Mouse (Mus musculus) activated CD4-positive, CD25-positive, alpha-beta regulatory T cell, adult 4 months (primary cell): ENCODE measurements around the gene Gm38392. TPM values are rescaled to one million over a fixed set of nuclear protein-coding genes. Genes with fewer than 3 reads are reported as not detected.
A peak's percentile ranks its signal among the peaks of the same experiment; 100 is the strongest.
"Not testable (repeated sequence)": the region's sequence is repeated elsewhere in the genome, so short reads cannot be mapped to it uniquely, and the experiment has no call there.

Experiments
- ATAC-seq: one replicate; pipeline ENCODE4 v1.8.0; 2017
- polyA plus RNA-seq, 2 experiments: library from polyadenylated mRNA; unstranded; fragments of 100-300 nt; shearing (Covaris generic); gene quantifications; one replicate each; pipeline ENCODE4 v1.2.1; 2017

The Gm38392 gene
- polyA plus RNA-seq, 2 experiments from 2014 or later: not detected

DNA sequence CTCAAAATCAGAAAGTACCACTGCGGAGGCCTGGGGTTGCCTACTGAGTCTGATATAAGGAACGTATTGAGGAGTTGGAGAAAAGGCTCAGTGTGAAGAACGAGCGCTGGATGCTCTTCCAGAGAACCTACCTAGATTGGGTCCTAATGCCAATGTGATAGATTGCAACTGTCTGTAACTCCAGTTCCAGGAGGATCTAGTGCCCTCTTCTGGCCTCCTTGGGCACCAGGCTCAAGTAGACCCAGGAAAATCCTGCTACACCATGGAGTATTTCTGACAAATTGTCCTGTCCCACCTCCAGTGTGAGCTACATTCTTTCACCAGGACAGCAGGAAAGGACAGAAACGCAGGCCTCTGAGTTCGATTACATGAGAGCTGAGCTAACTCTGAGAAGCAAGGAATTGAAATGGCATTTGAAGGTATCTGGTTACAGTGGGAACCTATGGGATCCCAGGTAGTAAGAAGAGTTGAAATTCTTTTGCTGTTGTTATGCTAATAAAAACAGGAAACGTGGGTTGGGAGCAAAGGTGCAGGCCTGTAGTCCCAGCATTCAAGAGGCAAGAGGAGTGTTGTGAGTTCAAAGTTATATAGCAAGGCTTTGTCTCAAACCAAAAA lies 10.4 kb downstream of the Gm38392 start:
- ATAC-seq: no peak

DNA sequence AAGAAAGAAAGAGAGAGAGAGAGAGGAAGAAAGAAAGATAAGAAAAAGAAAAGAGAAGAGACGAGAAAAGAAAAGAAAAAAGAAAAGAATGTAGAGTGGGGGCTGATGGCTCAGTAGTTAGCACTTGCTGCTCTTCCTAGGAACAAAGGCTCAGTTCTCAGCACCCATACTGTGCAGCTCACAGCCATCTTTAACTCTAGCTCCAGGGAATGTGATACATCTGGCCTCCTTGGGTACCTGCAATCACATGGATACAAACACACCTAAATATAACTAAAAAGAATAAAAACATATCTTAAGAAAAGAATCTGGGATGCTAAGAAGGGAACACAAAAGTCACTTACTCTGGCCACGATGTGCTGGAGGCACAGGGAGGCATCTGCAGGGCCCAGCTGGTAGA lies 10.9 kb downstream of the Gm38392 start:
- no peak for ATAC-seq

DNA sequence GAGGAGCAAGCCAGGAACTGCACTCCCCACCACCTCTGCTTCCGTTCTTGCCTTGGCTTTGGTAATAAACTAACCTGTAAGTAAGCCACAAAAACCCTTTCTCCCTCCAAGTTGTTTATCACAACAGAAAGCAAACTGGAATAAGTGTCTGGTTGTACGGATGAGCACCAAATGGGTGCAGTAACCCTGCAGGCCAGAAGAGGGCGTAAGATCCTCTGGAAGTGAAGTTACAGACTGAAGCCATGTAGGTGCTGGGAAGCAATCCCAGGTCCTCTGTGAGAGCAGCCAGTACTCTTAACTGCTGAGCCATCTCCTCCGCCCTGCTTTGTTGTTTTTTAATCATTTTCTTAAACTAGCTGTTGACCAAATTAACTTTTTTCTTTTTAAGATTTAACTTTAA lies 13.0 kb downstream of the Gm38392 start:
- ATAC-seq: no peak

DNA sequence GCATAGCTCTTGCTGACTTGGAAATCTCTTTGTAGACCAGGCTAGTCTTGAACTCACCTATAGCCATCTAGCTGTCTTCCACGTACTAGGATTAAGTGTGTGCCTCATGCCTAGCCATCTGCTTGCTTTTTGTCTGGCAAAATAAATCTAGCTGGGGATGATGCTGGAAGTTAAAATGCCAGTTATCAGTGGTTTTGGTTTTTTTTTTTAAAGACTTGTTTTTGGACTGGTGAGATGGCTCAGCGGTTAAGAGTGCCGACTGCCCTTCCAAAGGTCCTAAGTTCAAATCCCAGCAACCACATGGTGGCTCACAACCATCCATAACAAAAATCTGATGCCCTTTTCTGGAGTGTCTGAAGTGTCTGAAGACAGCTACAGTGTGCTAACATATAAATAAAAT lies 15.2 kb downstream of the Gm38392 start:
- no peak for ATAC-seq

DNA sequence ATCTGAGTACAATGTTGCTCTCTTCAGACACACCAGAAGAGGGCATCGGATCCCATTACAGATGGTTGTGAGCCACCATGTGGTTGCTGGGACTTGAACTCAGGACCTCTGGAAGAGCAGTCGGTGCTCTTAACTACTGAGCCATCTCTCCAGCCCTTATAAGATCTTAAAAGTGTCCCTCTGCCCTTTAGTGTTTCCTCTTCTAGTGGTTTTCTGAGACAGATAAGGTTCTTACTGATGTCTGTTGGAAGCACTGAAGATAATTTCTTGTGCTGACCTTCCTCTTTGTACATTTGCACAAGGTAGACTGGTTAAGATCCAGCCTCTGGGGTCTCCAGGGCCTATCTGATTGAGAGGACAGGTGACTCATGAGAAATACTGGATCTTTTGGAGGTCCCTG lies 15.7 kb downstream of the Gm38392 start:
- ATAC-seq: not testable (repeated sequence)

DNA sequence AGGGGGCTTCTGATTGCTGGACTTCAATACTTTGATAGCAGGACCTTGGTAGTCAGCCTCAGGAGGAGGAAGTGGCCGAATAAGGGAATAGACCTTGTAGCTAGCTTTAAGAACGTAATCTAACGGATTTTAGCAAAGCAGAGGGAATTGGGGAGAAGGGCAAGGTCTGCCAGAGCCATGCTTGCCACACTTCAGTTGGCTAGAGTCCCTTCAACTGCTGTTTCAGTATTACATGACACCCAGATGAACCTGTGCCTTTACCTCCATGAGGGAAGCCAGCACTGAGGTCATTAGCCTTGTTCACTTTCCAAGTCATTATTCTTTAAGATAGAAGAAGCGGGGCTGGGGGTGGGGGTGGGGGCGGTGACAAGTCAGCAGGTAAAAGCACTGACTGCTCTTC lies 18.0 kb downstream of the Gm38392 start:
- no peak for ATAC-seq

DNA sequence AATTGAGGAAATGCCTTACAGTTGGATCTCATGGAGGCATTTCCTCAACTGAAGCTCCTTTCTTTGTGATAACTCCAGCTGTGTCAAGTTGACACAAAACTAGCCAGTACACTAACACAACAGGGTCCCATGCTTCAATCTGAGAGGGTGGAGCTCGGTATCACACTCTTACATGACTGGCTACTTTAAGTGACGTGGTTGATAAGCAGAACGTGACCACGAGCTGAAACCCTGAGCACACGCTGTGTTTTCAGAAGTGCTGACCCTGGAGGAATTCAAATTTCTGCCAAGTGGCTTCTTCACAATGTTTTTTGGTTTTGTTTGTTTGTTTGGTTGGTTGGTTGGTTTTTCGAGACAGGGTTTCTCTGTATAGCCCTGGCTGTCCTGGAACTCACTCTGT lies 19.0 kb downstream of the Gm38392 start:
- ATAC-seq: not testable (repeated sequence)

DNA sequence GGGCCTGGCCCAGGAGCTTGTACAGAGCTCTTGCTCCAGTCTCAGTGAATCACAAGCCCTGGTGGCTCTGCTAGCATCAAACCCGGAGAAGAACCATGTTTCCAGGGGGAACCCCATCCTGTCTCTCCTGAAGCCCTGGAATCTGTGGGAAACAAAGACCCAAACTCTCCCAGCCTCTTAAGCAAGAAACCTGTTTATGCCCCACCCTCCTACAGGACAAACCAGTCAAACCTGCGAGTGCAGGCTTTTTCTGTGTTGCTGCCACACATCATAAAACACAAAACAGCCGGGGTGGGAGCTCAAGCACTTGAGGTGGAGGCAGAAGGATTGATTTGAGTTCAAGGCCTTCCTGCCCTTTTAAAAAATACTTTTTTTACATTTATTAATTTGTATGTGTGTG lies 24.7 kb downstream of the Gm38392 start:
- no peak for ATAC-seq

DNA sequence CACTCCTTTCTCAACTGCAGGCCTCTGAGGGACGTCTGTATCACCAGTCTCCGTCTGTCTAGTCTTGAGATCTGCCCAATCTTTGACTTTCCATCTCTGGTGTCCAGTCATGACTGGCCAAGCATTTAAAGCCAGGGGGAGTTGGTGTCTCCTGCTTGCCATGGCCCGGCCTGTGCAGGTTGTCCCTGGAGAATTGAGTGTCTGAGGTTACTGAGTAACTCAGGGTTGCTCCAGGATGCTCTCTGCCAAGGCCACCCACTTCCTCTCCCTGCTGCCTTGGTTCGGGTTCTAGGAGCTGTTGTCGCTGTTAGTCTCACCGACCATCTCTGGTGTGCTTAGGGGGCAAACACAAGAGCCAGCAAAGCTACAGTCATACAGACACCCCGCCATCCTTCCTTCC lies 30.6 kb downstream of the Gm38392 start:
- ATAC-seq: no peak

DNA sequence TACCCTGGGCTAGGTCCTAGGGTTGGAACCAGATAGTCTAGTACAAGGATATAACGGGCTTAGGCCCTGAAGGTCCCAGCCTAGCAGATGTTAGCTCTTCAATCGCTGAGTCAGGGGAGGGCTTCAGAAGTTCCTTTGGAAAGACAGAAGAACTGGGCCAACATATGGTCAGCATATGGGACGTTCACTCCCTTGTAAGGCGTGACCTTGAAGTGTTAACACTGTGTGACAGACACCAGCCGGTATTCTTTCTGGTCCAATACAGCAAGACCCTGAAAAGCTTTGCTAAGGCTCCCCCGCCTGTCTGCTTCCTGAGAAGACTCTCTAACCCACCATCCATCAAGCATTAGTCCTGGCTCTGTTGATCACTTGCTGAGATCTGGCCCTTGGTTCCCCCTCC lies 31.1 kb downstream of the Gm38392 start:
- no peak for ATAC-seq

DNA sequence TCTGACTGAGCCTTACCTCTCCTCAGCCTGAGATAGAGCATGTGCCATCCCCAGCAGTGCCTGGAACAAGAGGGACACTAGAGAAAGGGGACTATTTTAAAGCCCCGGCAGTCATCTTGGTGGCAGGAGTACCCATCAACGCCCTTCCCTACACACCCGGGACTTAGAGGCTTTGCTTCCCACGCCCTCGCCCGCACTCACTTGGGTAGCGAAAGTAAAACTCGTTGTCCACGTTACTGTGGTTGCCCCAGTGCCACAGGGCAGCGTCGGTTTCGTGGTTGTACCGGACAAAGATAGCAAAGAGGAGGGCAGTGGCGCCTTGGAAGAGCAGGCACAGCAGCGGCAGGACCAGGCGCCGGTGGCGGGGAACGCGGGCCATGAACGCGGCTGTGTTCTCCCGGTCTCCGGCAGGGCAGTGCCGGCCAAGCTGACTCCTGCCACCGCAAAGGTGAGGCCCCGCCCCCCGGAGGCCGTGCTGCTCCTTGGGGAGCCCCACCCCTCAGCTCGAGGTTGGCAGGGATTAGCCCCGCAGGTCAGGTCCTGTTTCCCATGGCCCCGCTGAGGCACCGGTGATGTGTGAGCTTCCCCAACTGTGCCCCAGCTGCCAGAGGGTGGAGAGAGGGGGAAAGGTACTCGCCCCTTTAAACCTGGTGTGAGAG lies 32.6 kb downstream of the Gm38392 start, which contains the start of gene Rhbg:
Gene Rhbg (minus strand): TSS at position 442 of the 659 bp plus-strand sequence.
- no peak for ATAC-seq

DNA sequence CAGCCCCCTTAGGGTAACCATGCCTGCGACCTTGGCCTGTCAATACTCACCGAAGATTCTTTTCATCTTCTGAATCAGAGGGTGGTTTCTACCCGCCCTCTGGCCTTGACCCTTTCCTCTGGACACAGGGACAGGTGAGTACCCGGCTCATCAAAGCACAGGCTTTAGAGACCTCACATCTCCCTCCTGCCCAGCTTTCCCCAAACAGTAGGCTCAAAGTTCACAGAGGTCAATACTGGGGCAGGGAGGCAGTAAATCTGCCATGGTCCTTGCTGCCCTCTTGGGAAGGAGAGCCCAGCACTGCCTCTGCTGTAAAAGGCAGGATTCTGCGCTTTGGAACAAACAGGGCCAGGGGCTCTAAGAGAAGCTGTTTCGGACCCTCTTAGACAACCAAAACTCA lies 34.3 kb downstream of the Gm38392 start:
- ATAC-seq: no peak

DNA sequence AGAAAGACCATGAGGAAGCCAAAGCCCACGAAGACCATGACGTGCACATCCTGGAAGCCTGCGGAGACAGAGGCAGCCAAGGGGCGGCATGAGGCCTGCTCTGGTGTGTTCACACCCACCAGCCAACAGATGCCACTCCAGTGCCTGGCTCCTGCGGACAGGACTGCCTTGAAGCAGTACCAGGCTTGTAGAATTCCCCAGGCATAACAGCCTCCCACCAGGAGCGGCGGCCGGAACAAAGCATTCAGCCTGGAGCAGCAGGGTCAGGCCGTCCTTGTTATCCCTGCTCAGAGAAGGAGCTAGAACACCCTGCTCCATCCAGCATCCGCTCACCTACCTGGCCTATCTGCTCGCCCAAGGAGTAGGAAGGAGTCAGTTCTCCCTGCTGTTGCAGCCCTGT lies 38.6 kb downstream of the Gm38392 start:
- ATAC-seq: no peak

DNA sequence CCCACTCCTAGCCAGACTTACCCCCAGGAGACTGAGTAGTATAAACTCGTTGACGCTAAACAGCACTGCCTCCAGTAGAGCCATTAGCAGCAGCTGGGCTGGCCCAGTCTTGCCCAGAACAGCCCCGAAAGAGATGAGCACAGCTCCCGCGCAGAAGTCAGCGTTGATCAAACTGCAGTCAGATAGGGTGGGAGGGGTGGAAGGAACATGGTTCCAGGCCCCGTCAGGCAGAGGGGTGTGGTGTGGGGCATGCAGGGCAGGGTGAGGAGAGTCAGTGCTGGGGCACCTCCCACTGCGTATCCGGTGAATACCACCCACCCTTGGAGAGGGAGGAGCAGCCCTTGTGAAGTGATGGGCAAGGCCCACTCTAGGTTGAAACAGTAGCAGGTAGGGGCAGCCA lies 39.3 kb downstream of the Gm38392 start:
- no peak for ATAC-seq

DNA sequence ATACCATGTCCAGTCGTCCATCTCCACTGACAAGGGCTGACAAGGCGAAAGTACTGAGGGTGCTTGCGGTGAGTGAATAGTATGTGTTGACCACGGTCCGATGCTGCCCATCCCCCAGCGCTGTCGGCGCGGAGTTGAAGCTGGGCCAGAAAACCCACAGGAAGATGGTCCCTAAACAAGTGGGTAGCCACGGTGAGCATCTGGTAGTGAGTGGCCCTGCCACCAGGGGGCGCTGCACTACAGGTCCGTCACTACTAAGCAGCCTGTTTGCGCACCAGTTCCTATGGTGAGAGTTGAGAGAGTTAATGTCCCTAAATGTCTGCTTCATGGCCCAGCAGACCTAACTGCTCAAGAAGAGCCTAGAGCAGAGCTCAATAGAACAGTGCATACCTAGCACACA lies 41.2 kb downstream of the Gm38392 start:
- no peak for ATAC-seq

DNA sequence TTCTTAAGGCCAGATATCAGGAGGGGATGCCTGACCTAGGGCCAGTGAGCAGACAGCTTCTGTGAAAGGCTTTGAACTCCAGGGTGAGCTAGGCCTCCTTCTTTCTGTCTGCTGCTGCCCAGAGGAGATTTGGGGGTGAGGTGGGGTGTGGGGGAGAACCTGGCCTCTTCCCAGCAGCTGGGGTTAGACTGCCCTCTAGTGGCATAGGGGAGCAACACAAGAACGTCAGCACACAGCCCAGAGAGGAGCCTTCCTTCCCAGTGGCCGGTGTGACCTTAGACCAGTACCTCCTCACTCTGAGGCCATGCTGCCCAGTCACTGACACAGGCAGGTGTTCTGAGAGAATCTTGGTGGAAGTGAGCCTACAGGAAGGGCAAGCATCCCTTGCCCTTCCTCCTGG lies 42.9 kb downstream of the Gm38392 start:
- ATAC-seq: no peak

DNA sequence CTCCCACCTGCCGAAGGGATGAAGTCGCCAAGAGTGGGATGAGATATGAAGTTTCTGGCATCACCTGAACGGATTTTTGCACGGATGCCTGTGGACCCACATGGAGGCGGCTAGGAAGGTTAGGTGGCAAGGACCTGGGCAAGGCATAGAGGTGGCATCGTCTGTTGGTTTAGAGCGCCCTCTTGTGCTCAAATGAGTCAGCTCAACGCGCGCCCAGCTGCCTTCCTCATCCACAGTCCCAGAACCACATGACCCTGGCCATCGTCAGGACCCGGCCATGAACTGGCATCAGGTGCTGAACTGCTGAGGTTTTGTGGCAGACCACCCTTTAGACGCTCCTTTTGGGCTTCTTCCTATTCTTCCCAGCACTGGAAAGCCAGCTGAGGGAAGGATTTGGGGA lies 44.5 kb downstream of the Gm38392 start:
- peak; percentile 36 for ATAC-seq

DNA sequence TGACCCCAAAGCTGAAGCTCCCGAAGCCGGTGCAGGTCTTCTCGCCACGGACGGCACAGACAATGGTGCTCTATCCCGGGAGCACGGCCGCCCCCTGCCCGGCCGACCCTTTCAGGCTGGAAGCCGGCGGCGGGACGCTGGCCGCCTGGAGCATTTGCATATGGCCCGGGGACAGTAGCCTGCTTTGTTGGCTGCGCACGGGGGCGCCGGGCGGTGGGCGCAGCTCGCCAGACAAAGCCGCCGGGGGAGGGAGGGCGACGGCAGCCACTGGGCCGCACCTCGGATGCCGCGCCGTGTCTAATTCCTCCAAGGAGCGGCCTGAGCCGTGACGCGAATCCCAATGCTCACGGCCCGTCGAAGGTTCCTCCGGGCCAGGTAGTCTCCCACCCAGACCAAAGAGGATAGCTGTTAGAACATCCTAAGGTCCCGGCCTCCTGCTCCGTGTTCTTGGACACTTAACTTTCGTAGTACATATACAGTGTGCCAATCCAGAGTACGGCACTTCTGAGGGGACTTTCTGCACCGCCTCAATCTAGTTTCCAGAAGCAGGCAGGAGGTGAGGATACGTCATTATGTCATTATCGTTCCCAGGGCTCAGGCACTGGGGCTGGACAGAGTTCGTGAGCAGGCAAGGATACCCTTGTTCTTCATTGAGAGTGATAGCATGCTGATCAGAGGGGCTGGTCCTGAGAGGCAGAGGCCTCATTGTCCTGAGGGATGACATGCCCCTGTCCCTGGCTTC lies 45.8 kb downstream of the Gm38392 start:
- ATAC-seq: no peak

DNA sequence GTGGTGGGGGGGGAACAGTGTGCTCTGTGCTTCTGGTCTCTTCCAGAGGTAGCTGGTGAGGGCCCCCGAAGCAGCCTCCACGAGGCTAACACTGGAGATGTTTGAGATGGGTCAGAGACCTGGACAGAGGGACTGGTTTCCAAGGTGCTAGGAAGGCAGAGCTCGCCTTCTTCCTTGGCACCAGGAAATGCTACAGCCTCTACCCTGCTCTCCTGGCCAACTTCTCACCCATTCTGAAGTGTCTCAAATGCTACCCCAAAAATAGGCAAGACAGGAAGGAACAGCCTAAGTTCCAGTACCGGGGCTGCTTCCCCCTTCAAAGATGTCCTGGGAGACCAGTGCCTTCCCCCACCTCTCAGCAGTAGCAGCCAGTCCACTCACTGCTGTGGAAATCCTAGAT lies 47.6 kb downstream of the Gm38392 start:
- ATAC-seq: no peak

DNA sequence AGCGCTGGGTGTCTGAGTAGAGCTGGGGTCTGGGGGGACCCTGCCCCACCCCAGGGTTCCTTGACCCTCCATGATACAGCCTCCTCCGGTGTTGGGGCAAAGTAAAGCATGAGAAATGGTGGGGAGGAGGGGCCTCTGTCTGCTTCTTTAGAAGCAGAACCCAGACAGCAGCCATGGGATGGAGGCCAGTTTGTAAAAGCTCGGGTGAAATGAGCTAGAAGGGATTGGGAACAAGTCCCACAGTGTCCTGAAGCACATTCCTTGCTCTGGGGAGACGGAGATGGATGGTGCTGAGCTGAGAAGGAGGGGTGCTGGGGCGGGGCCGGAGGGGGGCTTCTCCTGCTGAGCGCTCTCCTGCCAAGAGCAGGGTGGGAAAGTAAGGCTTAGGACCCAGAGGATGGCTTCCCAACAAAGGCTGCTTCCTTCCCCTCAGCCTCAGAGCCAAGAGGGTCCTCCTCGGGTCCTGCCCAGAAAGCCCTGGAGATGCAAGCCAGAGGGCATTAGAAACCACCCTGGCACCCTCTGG lies 48.1 kb downstream of the Gm38392 start:
- ATAC-seq: no peak

DNA sequence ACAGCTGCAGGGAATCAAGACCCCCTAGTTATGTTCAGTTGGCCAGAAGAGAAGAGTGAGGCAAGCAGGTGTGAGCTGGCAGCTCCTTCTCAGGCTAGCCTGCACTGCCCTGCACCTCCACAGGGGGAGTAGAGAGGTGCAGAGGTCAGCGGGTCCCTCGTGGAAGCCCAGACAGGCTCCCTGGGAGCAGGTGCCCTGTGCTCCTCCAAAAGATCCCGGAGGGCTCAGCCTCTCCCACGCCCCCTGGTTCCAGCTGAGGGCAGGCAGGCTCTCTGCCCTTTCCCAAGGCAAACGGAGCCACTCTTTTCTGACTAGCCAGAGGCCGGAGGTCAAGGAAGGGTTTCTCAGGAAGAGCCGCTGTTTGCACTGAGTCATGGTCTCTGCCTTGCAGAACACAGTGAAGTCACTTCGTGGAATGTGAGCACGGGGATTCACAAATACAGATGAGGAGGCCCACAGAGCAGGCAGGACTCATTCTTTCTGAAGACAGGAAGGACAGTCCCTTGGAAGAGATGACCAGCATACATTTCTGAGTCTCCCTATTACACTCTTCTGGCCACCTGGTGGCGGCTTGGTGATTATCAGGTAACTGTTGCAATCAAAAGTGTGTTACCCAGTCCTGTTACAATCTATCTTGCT lies 49.3 kb downstream of the Gm38392 start:
- ATAC-seq: no peak

DNA sequence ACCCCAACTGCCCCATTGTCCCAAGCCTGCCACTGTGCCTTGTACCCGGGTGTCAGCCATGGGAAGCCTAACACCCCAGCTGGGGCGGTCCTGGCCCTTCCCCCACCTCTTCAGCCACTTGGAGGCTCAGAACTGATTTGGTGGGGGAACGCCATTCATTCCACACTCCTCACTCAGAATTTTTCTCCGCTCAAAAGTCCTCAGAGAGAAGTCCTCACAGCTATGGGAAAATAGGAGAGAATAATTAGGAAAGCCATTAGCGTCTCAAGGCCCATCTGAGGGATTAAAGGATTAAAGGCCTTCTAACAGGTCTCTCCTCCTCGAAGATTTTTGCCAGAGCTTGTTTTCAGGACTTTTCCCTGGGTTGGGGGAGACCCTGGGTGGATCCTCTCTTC lies 49.9 kb downstream of the Gm38392 start:
- no peak for ATAC-seq

DNA sequence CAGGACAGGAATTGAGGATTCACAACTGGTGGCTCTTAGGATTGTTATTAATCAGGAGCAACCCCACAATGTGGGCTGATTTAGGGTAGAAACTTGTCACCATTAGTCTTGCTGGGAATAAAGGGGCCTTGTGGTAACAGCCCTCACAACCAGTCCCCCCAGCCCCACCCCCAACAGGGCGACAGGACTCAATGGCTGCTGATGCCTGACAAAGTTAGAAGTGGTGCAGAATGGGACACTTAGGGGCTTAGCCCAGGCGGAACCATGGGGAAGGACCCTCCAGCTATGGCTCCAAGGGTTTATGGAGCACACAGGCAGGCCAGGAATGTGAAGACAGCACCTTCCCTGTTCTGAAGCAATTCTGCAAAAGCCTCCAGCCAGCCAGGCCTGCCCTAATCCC lies 51.4 kb downstream of the Gm38392 start:
- ATAC-seq: no peak
